Mouse (Mus musculus) brain, embryonic 14.5 days (tissue): ENCODE measurements at regions not wholly inside any gene's neighbourhood (a gene's known extent, or its start where the extent isn't known, plus 50 kb on each side); places are given as distances from the start of the nearest gene placed in this dataset.

Experiments used
- CTCF ChIP-seq: fragments of 200-500 bp; IDR thresholded peaks from 2 replicates; pipeline ENCODE4 v1.5.1; 2012; ENCODE audit warnings: inconsistent platforms, mild to moderate bottlenecking, moderate library complexity, borderline replicate concordance; ENCODE audit not compliant: insufficient read depth, insufficient read length; ENCODE audit errors: extremely low read depth
- POLR2A ChIP-seq: fragments of 200-500 bp; IDR thresholded peaks from 2 replicates; pipeline ENCODE4 v1.6.1; 2012; ENCODE audit warnings: mild to moderate bottlenecking, inconsistent platforms, borderline replicate concordance; ENCODE audit not compliant: poor library complexity, insufficient read depth, insufficient read length, severe bottlenecking; ENCODE audit errors: extremely low read depth

DNA sequence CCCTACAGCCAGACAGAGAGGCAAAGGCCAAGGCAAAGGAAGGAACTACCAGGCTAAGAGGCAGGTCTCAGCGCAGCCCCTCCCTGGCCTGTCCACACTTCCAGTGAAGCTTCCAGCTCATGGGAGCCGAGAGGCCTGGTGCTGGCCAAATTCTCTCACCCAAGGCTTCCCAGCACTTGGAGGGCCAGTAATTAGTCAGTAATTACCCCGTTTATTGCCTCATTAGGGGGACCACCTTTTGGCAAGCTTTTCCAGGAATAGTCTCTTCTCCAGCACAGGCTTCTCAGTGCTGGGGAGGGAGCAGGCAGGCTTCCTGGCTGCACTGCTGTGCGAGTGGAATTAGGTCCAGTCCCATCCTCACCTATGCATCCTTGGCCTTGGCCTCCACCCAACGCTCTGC lies 252.8 kb upstream of the Nxpe4 start:
- TF ChIP-seq POLR2A, result no peak
- TF ChIP-seq CTCF, result no peak
